Mouse (Mus musculus): Measurements from ENCODE around the gene Scnn1a. TPM values are rescaled to one million over a fixed set of nuclear protein-coding genes. Genes with fewer than 3 reads are reported as not detected.

Gene Scnn1a
- polyA plus RNA-seq, 1 experiment from 2014 or later: 0.67 TPM

Other genes with a start within 250 kb of the Scnn1a start
- 72.1 and 82.2 TPM in 2 replicates for gene Chd4, start 224.7 kb upstream of the Scnn1a start, polyA plus RNA-seq (2014; fragmentation: Nextera tagmentation; extraction: Ambion mirVana)
- 45.0 and 49.6 TPM in 2 replicates for gene Nop2, start 188.8 kb upstream of the Scnn1a start, polyA plus RNA-seq (2014; fragmentation: Nextera tagmentation; extraction: Ambion mirVana)
- gene Iffo1, start 175.4 kb upstream of the Scnn1a start, polyA plus RNA-seq (2014; fragmentation: Nextera tagmentation; extraction: Ambion mirVana): 18.3 and 18.5 TPM in 2 replicates
- gene Gapdh, start 154.2 kb upstream of the Scnn1a start, polyA plus RNA-seq (2014; fragmentation: Nextera tagmentation; extraction: Ambion mirVana): 1,265 and 1,492 TPM in 2 replicates
- 22.6 and 46.4 TPM in 2 replicates for gene Ncapd2, start 129.0 kb upstream of the Scnn1a start, polyA plus RNA-seq (2014; fragmentation: Nextera tagmentation; extraction: Ambion mirVana)
- gene Mrpl51, start 128.9 kb upstream of the Scnn1a start, polyA plus RNA-seq (2014; fragmentation: Nextera tagmentation; extraction: Ambion mirVana): 135 and 138 TPM in 2 replicates
- gene Vamp1, start 105.1 kb upstream of the Scnn1a start, polyA plus RNA-seq (2014; fragmentation: Nextera tagmentation; extraction: Ambion mirVana): 14.1 and 21.2 TPM in 2 replicates
- gene Tapbpl, start 88.8 kb upstream of the Scnn1a start, polyA plus RNA-seq (2014; fragmentation: Nextera tagmentation; extraction: Ambion mirVana): 5.0 and 5.1 TPM in 2 replicates
- gene Cd27, start 83.6 kb upstream of the Scnn1a start, polyA plus RNA-seq (2014; fragmentation: Nextera tagmentation; extraction: Ambion mirVana): 1.0 and 2.5 TPM in 2 replicates
- not detected in 2 replicates for gene Tuba3a, start 34.6 kb upstream of the Scnn1a start, polyA plus RNA-seq (2014; fragmentation: Nextera tagmentation; extraction: Ambion mirVana)
- gene Ltbr, start 6.8 kb upstream of the Scnn1a start, polyA plus RNA-seq (2014; fragmentation: Nextera tagmentation; extraction: Ambion mirVana): 11.0 and 14.8 TPM in 2 replicates
- gene Tnfrsf1a, start 28.7 kb downstream of the Scnn1a start, polyA plus RNA-seq (2014; fragmentation: Nextera tagmentation; extraction: Ambion mirVana): 6.5 and 15.0 TPM in 2 replicates
- gene Plekhg6, start 60.1 kb downstream of the Scnn1a start, polyA plus RNA-seq (2014; fragmentation: Nextera tagmentation; extraction: Ambion mirVana): 0.09 and 0.13 TPM in 2 replicates
- gene Cd9, start 174.1 kb downstream of the Scnn1a start, polyA plus RNA-seq (2014; fragmentation: Nextera tagmentation; extraction: Ambion mirVana): 88.4 and 102 TPM in 2 replicates
- gene Vwf, start 226.1 kb downstream of the Scnn1a start, polyA plus RNA-seq (2014; fragmentation: Nextera tagmentation; extraction: Ambion mirVana): 6.5 and 10.9 TPM in 2 replicates